Mouse (Mus musculus) hindbrain, embryonic 10.5 days (tissue): ENCODE measurements around the gene Tnfrsf1a. TPM values are rescaled to one million over a fixed set of nuclear protein-coding genes. Genes with fewer than 3 reads are reported as not detected.
"Not testable (repeated sequence)": the region's sequence is repeated elsewhere in the genome, so short reads cannot be mapped to it uniquely, and the experiment has no call there.

ENCODE experiments used
- DNase-seq: peaks from one replicate; pipeline ENCODE4 v3.0.0-alpha.2; 2017; ENCODE audit warnings: low spot score
- H3K27ac ChIP-seq: fragments of 300-500 bp; sonication (generic); 2 replicates; pipeline ENCODE4 v1.5.1; 2016; ENCODE audit warnings: mild to moderate bottlenecking, moderate library complexity
- H3K27me3 ChIP-seq: fragments of 300-500 bp; sonication (generic); 2 replicates; pipeline ENCODE4 v1.6.1; 2016; ENCODE audit warnings: mild to moderate bottlenecking; ENCODE audit not compliant: poor library complexity, insufficient read depth, severe bottlenecking
- H3K36me3 ChIP-seq: fragments of 300-500 bp; sonication (generic); 2 replicates; pipeline ENCODE4 v1.6.1; 2016; ENCODE audit warnings: mild to moderate bottlenecking, moderate library complexity
- H3K4me1 ChIP-seq: fragments of 300-500 bp; sonication (generic); replicated peaks from 2 replicates; pipeline ENCODE4 v1.6.1; 2016; ENCODE audit warnings: mild to moderate bottlenecking
- H3K4me3 ChIP-seq: fragments of 300-500 bp; sonication (generic); 2 replicates; pipeline ENCODE4 v1.5.1; 2016; ENCODE audit warnings: mild to moderate bottlenecking, moderate library complexity
- H3K9me3 ChIP-seq: fragments of 300-500 bp; sonication (generic); 2 replicates; pipeline ENCODE4 v1.6.1; 2016; ENCODE audit warnings: mild to moderate bottlenecking, moderate library complexity
- WGBS: fragments of 180-500 bp; shearing (Covaris S2); methylation state at CpG from one replicate; pipeline ENCODE4 v1.1.7; 2016; 5-methylcytosine and 5-hydroxymethylcytosine counted together
- polyA plus RNA-seq: library from polyadenylated mRNA; unstranded; fragments of >200 nt; fragmentation: Nextera tagmentation; extraction: Ambion mirVana; gene quantifications from 2 replicates; pipeline ENCODE4 v1.2.1, GENCODE M21; 2016

The Tnfrsf1a gene
- polyA plus RNA-seq, result 26.8 and 27.1 TPM in 2 replicates

GRCm38 (mm10) chr6:125348721-125349574, at the start of gene Tnfrsf1a:
Gene Tnfrsf1a, plus strand, starts transcription at chr6:125349362.
- DNase-seq, result no peak
- Histone ChIP-seq H3K9me3 (no peaks in the 10 kb centered on the region), H3K36me3 (no peaks in the 10 kb centered on the region), H3K4me3 (peak within 1 kb of the TSS; percentile 61), H3K27ac (peak within 1 kb of the TSS; percentile 86), H3K4me1 (peaks cover 66% of the 10 kb centered on the region), H3K27me3 (peaks cover 32% of the 10 kb centered on the region)
- WGBS, result 3% methylated on average over 22 of the region's 22 CpGs

GRCm38 (mm10) chr6:125300982-125301381, 48.2 kb upstream of the Tnfrsf1a start:
- no peaks in the 10 kb centered on the region for H3K36me3 ChIP-seq
- no peak overlapping the region for H3K27ac ChIP-seq
- H3K9me3 ChIP-seq, result peaks cover 3% of the 10 kb centered on the region; the same call in 1 of the 2 replicates
- DNase-seq, result no peak
- no peaks in the 10 kb centered on the region for H3K4me1 ChIP-seq
- no peak overlapping the region for H3K4me3 ChIP-seq
- no peaks in the 10 kb centered on the region for H3K27me3 ChIP-seq
- 79% methylated on average over 1 of the region's 1 CpGs for WGBS

- Histone ChIP-seq H3K27ac (no peak overlapping the region), H3K9me3 (peaks cover 3% of the 10 kb centered on the region; the same call in 1 of the 2 replicates), H3K36me3 (peaks cover 9% of the 10 kb centered on the region), H3K4me1 (no peaks in the 10 kb centered on the region), H3K27me3 (no peaks in the 10 kb centered on the region), H3K4me3 (no peak overlapping the region)
- no peak for DNase-seq
- WGBS, result 90% methylated on average over 24 of the region's 24 CpGs
Measured at GRCm38 (mm10) chr6:125302231-125302982, 46.8 kb upstream of the Tnfrsf1a start.

- Histone ChIP-seq H3K4me1 (no peaks in the 10 kb centered on the region), H3K27me3 (no peaks in the 10 kb centered on the region), H3K9me3 (peaks cover 3% of the 10 kb centered on the region; the same call in 1 of the 2 replicates), H3K4me3 (no peak overlapping the region), H3K36me3 (peaks cover 13% of the 10 kb centered on the region), H3K27ac (no peak overlapping the region)
- WGBS, result 90% methylated on average over 4 of the region's 4 CpGs
- DNase-seq, result no peak
Measured at GRCm38 (mm10) chr6:125303242-125303641, 45.9 kb upstream of the Tnfrsf1a start.

- H3K27me3 ChIP-seq, H3K4me1 ChIP-seq, DNase-seq, H3K9me3 ChIP-seq, H3K27ac ChIP-seq, H3K4me3 ChIP-seq: not testable (repeated sequence)
- peaks cover 13% of the 10 kb centered on the region for H3K36me3 ChIP-seq
- WGBS, result 89% methylated on average over 7 of the region's 7 CpGs
Measured at GRCm38 (mm10) chr6:125304408-125304807, 44.8 kb upstream of the Tnfrsf1a start.

GRCm38 (mm10) chr6:125305465-125305864, 43.7 kb upstream of the Tnfrsf1a start:
- peaks cover 13% of the 10 kb centered on the region for H3K36me3 ChIP-seq
- peaks cover 14% of the 10 kb centered on the region for H3K4me1 ChIP-seq
- DNase-seq, result no peak
- H3K27me3 ChIP-seq, result no peaks in the 10 kb centered on the region
- no peak overlapping the region for H3K4me3 ChIP-seq
- 91% methylated on average over 6 of the region's 6 CpGs for WGBS
- H3K9me3 ChIP-seq, result peaks cover 3% of the 10 kb centered on the region; the same call in 1 of the 2 replicates
- no peak overlapping the region for H3K27ac ChIP-seq

GRCm38 (mm10) chr6:125307091-125307490, 42.1 kb upstream of the Tnfrsf1a start:
- peaks cover 16% of the 10 kb centered on the region for H3K36me3 ChIP-seq
- H3K4me3 ChIP-seq, result no peak overlapping the region
- H3K27me3 ChIP-seq, result peaks cover 3% of the 10 kb centered on the region
- H3K9me3 ChIP-seq, result peaks cover 3% of the 10 kb centered on the region; the same call in 1 of the 2 replicates
- no peak overlapping the region for H3K27ac ChIP-seq
- WGBS, result 93% methylated on average over 5 of the region's 5 CpGs
- DNase-seq, result no peak
- peaks cover 20% of the 10 kb centered on the region for H3K4me1 ChIP-seq

GRCm38 (mm10) chr6:125308921-125309320, 40.2 kb upstream of the Tnfrsf1a start:
- H3K4me3 ChIP-seq, result no peak overlapping the region; the same call in 1 of the 2 replicates
- H3K27ac ChIP-seq, result peak overlapping the region; percentile 59; the same call in 1 of the 2 replicates

GRCm38 (mm10) chr6:125309406-125309805, 39.8 kb upstream of the Tnfrsf1a start:
- H3K27ac ChIP-seq, result peak overlapping the region; percentile 13
- no peak for DNase-seq
- peaks cover 3% of the 10 kb centered on the region; the same call in 1 of the 2 replicates for H3K9me3 ChIP-seq
- 33% methylated on average over 5 of the region's 5 CpGs for WGBS
- H3K27me3 ChIP-seq, result peaks cover 23% of the 10 kb centered on the region
- peaks cover 17% of the 10 kb centered on the region for H3K36me3 ChIP-seq
- H3K4me1 ChIP-seq, result peaks cover 44% of the 10 kb centered on the region
- H3K4me3 ChIP-seq, result no peak overlapping the region

More at GRCm38 (mm10) chr6:125308921-125309320, 40.2 kb upstream of the Tnfrsf1a start:
- DNase-seq, result peak; percentile 50
- WGBS, result 9% methylated on average over 13 of the region's 13 CpGs
- Histone ChIP-seq H3K9me3 (peaks cover 3% of the 10 kb centered on the region; the same call in 1 of the 2 replicates), H3K36me3 (peaks cover 17% of the 10 kb centered on the region), H3K27me3 (peaks cover 19% of the 10 kb centered on the region), H3K4me1 (peaks cover 39% of the 10 kb centered on the region)

GRCm38 (mm10) chr6:125312171-125312570, 37.0 kb upstream of the Tnfrsf1a start:
- no peaks in the 10 kb centered on the region for H3K9me3 ChIP-seq
- peak overlapping the region; percentile 58 for H3K4me3 ChIP-seq
- peaks cover 9% of the 10 kb centered on the region for H3K36me3 ChIP-seq
- H3K27me3 ChIP-seq, result peaks cover 33% of the 10 kb centered on the region
- no peak overlapping the region for H3K27ac ChIP-seq
- 85% methylated on average over 9 of the region's 9 CpGs for WGBS
- DNase-seq, result no peak
- H3K4me1 ChIP-seq, result peaks cover 47% of the 10 kb centered on the region

- Histone ChIP-seq H3K27ac (peak overlapping the region; percentile 92), H3K4me3 (peak overlapping the region; percentile 58), H3K27me3 (peaks cover 33% of the 10 kb centered on the region), H3K9me3 (no peaks in the 10 kb centered on the region), H3K4me1 (peaks cover 47% of the 10 kb centered on the region), H3K36me3 (peaks cover 6% of the 10 kb centered on the region)
- DNase-seq, result peak; percentile 17
- 64% methylated on average over 22 of the region's 22 CpGs for WGBS
Measured at GRCm38 (mm10) chr6:125312581-125313355, 36.4 kb upstream of the Tnfrsf1a start.
